Mouse (Mus musculus): ENCODE data around the gene Srcin1. TPM values are rescaled to one million over a fixed set of nuclear protein-coding genes. Genes with fewer than 3 reads are reported as not detected.

Srcin1 gene
- total RNA-seq, 1 experiment from 2014 or later: 0.12 TPM

GRCm38 (mm10) chr11:97560210-97560963, 15.6 kb downstream of the Srcin1 start:
- no peak for ATAC-seq (ENCODE audit: extremely low read depth, insufficient number of reproducible peaks, low FRiP score, poor library complexity, severe bottlenecking)

GRCm38 (mm10) chr11:97559549-97559948, 16.4 kb downstream of the Srcin1 start:
- no peak for ATAC-seq (ENCODE audit: extremely low read depth, insufficient number of reproducible peaks, low FRiP score, poor library complexity, severe bottlenecking)

- no peak for ATAC-seq (ENCODE audit: extremely low read depth, insufficient number of reproducible peaks, low FRiP score, poor library complexity, severe bottlenecking)
These were observed 18.1 kb downstream of the Srcin1 start for GRCm38 (mm10) chr11:97557885-97558284.

- no peak for ATAC-seq (ENCODE audit: extremely low read depth, insufficient number of reproducible peaks, low FRiP score, poor library complexity, severe bottlenecking)
These were observed 19.2 kb downstream of the Srcin1 start for GRCm38 (mm10) chr11:97556569-97557408.

GRCm38 (mm10) chr11:97555144-97555543, 20.8 kb downstream of the Srcin1 start:
- no peak for ATAC-seq (ENCODE audit: extremely low read depth, insufficient number of reproducible peaks, low FRiP score, poor library complexity, severe bottlenecking)

- ATAC-seq (ENCODE audit: extremely low read depth, insufficient number of reproducible peaks, low FRiP score, poor library complexity, severe bottlenecking): no peak
These were observed 23.8 kb downstream of the Srcin1 start for GRCm38 (mm10) chr11:97552151-97552550.

GRCm38 (mm10) chr11:97548757-97549156, 27.2 kb downstream of the Srcin1 start:
- ATAC-seq (ENCODE audit: extremely low read depth, insufficient number of reproducible peaks, low FRiP score, poor library complexity, severe bottlenecking): no peak

- ATAC-seq (ENCODE audit: extremely low read depth, insufficient number of reproducible peaks, low FRiP score, poor library complexity, severe bottlenecking): no peak
These were observed 27.9 kb downstream of the Srcin1 start for GRCm38 (mm10) chr11:97547957-97548706.

GRCm38 (mm10) chr11:97546804-97547411, 29.1 kb downstream of the Srcin1 start:
- no peak for ATAC-seq (ENCODE audit: extremely low read depth, insufficient number of reproducible peaks, low FRiP score, poor library complexity, severe bottlenecking)

GRCm38 (mm10) chr11:97545808-97546560, 30.0 kb downstream of the Srcin1 start:
- no peak for ATAC-seq (ENCODE audit: extremely low read depth, insufficient number of reproducible peaks, low FRiP score, poor library complexity, severe bottlenecking)

GRCm38 (mm10) chr11:97543883-97544282, 32.1 kb downstream of the Srcin1 start:
- ATAC-seq (ENCODE audit: extremely low read depth, insufficient number of reproducible peaks, low FRiP score, poor library complexity, severe bottlenecking): no peak

GRCm38 (mm10) chr11:97543181-97543733, 32.7 kb downstream of the Srcin1 start:
- ATAC-seq (ENCODE audit: extremely low read depth, insufficient number of reproducible peaks, low FRiP score, poor library complexity, severe bottlenecking): no peak

- ATAC-seq (ENCODE audit: extremely low read depth, insufficient number of reproducible peaks, low FRiP score, poor library complexity, severe bottlenecking): no peak
These were observed 33.5 kb downstream of the Srcin1 start for GRCm38 (mm10) chr11:97542171-97543150.

- ATAC-seq (ENCODE audit: extremely low read depth, insufficient number of reproducible peaks, low FRiP score, poor library complexity, severe bottlenecking): no peak
These were observed 35.4 kb downstream of the Srcin1 start for GRCm38 (mm10) chr11:97540604-97541003.

GRCm38 (mm10) chr11:97540136-97540535, 35.9 kb downstream of the Srcin1 start:
- ATAC-seq (ENCODE audit: extremely low read depth, insufficient number of reproducible peaks, low FRiP score, poor library complexity, severe bottlenecking): no peak

- ATAC-seq (ENCODE audit: extremely low read depth, insufficient number of reproducible peaks, low FRiP score, poor library complexity, severe bottlenecking): no peak
These were observed 36.4 kb downstream of the Srcin1 start for GRCm38 (mm10) chr11:97539622-97540021.

- ATAC-seq (ENCODE audit: extremely low read depth, insufficient number of reproducible peaks, low FRiP score, poor library complexity, severe bottlenecking): no peak
These were observed 38.4 kb downstream of the Srcin1 start for GRCm38 (mm10) chr11:97537580-97538089.

Data from neutrophil, adult 5-6 weeks (primary cell).